Mouse (Mus musculus) T-helper 17 cell (primary cell): ENCODE data around the gene Gm20425.

Experiments
- in situ Hi-C, 2 experiments: fragments of 300-600 bp; cut with MboI, MseI; formaldehyde crosslinking; loops; 1 replicate in 1 of 2; 2 replicates in 1 of 2; pipeline ENCODE4 v1.15.1; 2025; ENCODE audit warnings: high pct_unique_total_duplicates in 2 of 2

The Gm20425 gene

DNA sequence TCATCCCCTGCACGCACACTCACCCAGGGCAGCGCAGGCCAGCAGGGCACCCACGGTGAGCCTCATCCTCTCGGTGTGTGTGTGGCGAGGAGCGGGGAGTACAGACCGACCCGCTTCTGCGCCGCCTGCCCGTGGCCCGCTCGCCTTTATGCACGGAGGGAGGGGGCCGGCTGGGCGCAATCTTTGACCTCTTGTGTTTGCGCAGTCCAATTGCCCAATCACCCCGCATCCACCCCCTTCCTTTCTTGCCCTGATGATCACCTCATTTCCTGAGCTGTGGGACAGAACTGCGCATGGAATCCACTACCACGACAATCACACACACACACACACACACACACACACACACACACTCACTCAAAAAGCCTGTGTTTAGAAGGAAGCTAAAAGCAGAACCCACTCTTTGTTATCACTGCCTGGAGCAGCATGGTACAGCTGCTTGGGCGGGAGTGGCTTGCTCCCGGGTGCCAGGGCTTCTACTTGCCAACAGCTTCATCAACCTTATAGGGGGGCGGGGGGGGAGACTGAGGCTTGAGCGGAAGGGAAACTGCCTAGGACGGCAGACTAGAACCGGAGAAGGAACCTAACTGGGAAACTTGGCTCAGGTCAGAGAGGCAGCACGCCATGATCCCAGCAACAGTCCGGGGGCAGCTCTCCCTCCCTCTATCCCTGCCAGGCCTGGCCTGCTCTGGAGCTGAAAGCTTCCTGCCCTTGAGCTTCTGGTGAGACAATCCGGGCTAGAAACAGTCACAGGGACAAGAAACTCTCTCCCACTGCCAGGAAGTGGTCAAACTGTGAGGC lies at the start of gene Gm20425, which contains the start of gene Trf:
TSS of gene Gm20425 (minus strand) at position 157 of the 801 bp plus-strand sequence.
TSS of gene Trf (minus strand) at position 294 of the 801 bp plus-strand sequence.
- in situ Hi-C loops, result no loop called here

- in situ Hi-C loops, result loop anchor here in 1 of 2 experiments (25.0 kb wide), 1 partner anchor 190 kb away; no protein-coding TSS in a partner anchor
These were observed 46.8 kb upstream of the Gm20425 start for GRCm38 (mm10) chr9:103276876-103277275.

- in situ Hi-C loops, result loop anchor here in 1 of 2 experiments (25.0 kb wide), 1 partner anchor 188 kb away; no protein-coding TSS in a partner anchor
These were observed 45.6 kb upstream of the Gm20425 start for GRCm38 (mm10) chr9:103275676-103276075.

GRCm38 (mm10) chr9:103274819-103275218 lies 44.7 kb upstream of the Gm20425 start:
- in situ Hi-C loops, result loop anchor here in 1 of 2 experiments (25.0 kb wide), 1 partner anchor 188 kb away; no protein-coding TSS in a partner anchor

DNA sequence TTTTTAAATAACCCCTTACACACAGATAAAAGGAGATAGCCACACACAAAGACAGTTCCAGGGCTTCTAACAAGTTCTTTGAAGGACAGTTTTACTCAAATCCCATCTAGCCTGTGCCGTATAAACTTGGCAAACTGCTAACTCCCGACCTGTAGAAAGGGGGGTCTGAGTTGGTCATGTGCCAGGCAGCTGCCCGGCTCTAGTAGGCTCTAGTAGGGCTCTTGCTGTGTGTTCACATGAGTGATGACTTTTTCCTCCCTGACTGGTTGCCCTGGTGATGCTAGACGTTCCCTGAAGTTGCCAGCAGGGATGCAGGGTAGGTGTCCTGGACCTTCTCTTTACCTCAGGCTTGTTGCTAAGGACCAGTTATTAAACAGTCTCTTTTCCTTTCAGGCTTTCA lies 41.0 kb upstream of the Gm20425 start:
- in situ Hi-C loops, result no loop called here

- in situ Hi-C loops, result no loop called here
These were observed 35.7 kb upstream of the Gm20425 start for GRCm38 (mm10) chr9:103265778-103266177.

GRCm38 (mm10) chr9:103252906-103253305 lies 22.8 kb upstream of the Gm20425 start:
- in situ Hi-C loops, result no loop called here

DNA sequence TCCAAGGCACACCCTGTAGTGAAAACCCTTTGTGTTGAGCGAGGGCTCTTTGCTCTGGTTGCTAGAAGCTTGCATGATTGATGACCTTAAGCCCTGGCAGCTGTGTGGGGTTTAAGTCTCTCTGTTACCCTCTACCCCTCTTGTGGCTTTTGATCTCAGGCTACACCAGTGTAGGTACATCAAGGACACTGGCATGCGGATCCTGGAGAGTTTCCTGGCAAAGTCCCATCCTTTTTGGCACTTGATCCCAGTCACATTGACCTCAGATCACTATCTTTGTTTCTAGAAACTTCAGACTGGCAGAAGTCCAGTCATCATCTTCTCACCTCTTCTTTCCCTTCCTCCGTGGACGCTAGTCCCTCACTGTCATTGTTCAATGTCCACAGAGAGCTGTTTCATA lies 18.5 kb upstream of the Gm20425 start:
- in situ Hi-C loops, result no loop called here

GRCm38 (mm10) chr9:103246526-103247168 lies 16.5 kb upstream of the Gm20425 start:
- in situ Hi-C loops, result no loop called here

- in situ Hi-C loops, result no loop called here
These were observed 13.5 kb upstream of the Gm20425 start for GRCm38 (mm10) chr9:103243640-103244039.

- in situ Hi-C loops, result no loop called here
These were observed 11.1 kb upstream of the Gm20425 start for GRCm38 (mm10) chr9:103241206-103241605.

- in situ Hi-C loops, result no loop called here
These were observed 9.4 kb upstream of the Gm20425 start for GRCm38 (mm10) chr9:103239471-103239870.

- in situ Hi-C loops, result no loop called here
These were observed 4.6 kb upstream of the Gm20425 start for GRCm38 (mm10) chr9:103234565-103235165.

DNA sequence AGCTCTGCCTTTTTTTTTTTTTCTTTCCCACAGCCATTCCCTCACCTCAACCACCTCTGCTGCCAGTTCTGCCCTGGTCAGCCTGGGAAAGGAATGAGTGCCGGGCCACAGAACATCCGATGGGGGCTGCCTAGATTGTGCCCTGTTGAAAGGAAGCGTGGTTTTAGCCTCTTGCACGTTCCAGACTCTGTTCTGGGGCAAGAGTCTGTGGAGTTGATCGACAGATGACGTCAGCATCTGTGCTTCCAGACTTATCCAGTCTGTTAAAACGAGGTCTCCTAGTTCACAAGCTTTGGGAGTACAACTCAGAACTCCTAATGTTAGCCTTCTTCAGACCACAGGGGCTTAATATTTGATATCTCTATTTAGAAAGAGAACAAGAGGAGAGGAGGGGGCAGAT lies 4.0 kb upstream of the Gm20425 start:
- in situ Hi-C loops, result no loop called here

DNA sequence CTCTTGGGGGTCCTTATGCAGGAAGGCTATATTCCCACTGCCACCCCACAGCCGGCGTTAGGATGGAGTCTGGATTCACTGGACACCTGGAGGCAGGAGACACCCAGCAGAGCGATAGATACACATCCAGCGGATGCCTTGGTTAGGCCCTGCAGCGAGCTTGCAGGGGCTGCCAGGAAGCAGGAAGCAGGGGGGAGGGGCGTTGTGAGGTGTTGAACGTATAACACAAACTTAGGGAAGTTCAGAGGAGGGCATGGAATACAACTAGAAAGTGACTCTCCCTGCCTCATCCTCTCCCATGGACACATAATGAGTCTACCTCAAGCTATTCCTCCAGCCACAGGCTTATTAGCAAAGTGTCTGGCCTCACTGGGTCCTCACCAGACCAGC lies 2.9 kb upstream of the Gm20425 start:
- in situ Hi-C loops, result no loop called here

- in situ Hi-C loops, result no loop called here
These were observed 2.3 kb upstream of the Gm20425 start for GRCm38 (mm10) chr9:103232232-103233005.

GRCm38 (mm10) chr9:103229037-103229867 lies 855 bp downstream of the Gm20425 start:
- in situ Hi-C loops, result loop anchor here in 1 of 2 experiments (5.0 kb wide), 1 partner anchor 73 kb away; no protein-coding TSS in a partner anchor

- in situ Hi-C loops, result loop anchor here in 1 of 2 experiments (5.0 kb wide), 1 partner anchor 74 kb away; no protein-coding TSS in a partner anchor
These were observed 1.6 kb downstream of the Gm20425 start for GRCm38 (mm10) chr9:103228370-103229003.

DNA sequence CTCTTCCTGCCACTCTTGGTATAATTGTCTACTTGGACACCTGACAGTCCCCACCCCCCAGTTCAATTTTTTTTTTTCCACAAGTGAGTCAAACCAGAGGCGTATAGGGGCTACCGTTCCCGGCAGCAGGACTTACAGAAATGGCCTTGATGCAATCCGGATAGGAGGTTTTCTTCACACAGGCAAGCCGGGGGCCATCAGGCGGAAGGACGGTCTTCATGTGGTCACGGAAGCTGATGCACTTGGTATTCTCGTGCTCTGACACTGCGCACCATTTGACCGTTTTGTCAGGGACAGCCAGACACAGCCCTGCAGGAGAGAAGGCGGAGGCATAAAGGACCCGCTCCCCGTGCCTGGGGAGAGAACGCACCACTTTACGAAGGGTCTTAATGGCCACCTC lies 2.3 kb downstream of the Gm20425 start:
- in situ Hi-C loops, result loop anchor here in 1 of 2 experiments (5.0 kb wide), 1 partner anchor 75 kb away; no protein-coding TSS in a partner anchor

DNA sequence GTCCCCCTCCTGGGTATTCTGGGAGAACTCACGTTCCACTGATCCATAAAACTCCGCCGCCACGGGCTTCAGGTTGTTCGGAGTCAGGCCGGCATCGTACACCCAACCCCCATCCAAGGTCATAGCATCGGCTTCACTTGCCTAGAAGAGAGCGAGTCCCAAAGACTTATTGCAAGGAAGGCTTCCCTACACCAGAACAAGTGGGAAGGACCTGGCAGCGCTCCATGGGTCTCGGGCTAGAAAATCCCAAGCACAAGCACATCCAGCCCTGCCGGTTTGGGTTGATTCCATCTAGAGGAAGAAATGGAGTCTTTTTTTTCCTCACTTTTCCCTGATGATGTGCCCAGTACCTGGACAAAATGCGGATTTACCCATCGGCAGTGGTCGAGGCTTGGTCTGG lies 3.3 kb downstream of the Gm20425 start:
- in situ Hi-C loops, result loop anchor here in 1 of 2 experiments (5.0 kb wide), 1 partner anchor 75 kb away; no protein-coding TSS in a partner anchor
